Mouse (Mus musculus) stomach, embryonic 14.5 days (tissue): ENCODE results near the gene Fosl1. TPM values are rescaled to one million over a fixed set of nuclear protein-coding genes. Genes with fewer than 3 reads are reported as not detected.
"Not testable (repeated sequence)": the region's sequence is repeated elsewhere in the genome, so short reads cannot be mapped to it uniquely, and the experiment has no call there.

Experiments used
- ATAC-seq: fragments of 200-750 bp; cut with Nextera tagmentation; 2 replicates; pipeline ENCODE4 v1.8.0; 2017; ENCODE audit warnings: low read depth, moderate TSS enrichment; ENCODE audit not compliant: insufficient number of reproducible peaks, insufficient read depth, low FRiP score
- H3K27ac ChIP-seq: fragments of 300-500 bp; sonication (generic); 2 replicates; pipeline ENCODE4 v1.5.1; 2014; ENCODE audit warnings: mild to moderate bottlenecking, low read length, moderate library complexity, mixed read lengths
- H3K27me3 ChIP-seq: fragments of 300-500 bp; sonication (generic); 2 replicates; pipeline ENCODE4 v1.6.1; 2014; ENCODE audit warnings: low read length, control low read depth, mixed read lengths; ENCODE audit not compliant: control insufficient read depth, insufficient read depth
- H3K36me3 ChIP-seq: fragments of 300-500 bp; sonication (generic); 2 replicates; pipeline ENCODE4 v1.6.1; 2014; ENCODE audit warnings: mild to moderate bottlenecking, control low read depth, low read length, moderate library complexity, mixed read lengths; ENCODE audit not compliant: control insufficient read depth, insufficient read depth
- H3K4me1 ChIP-seq: fragments of 300-500 bp; sonication (generic); 2 replicates; pipeline ENCODE4 v1.6.1; 2014; ENCODE audit warnings: low read length, control low read depth, mixed read lengths; ENCODE audit not compliant: control insufficient read depth, insufficient read depth
- H3K4me2 ChIP-seq: fragments of 300-500 bp; sonication (generic); replicated peaks from 2 replicates; pipeline ENCODE4 v1.6.1; 2014; ENCODE audit warnings: low read depth, low read length, control low read depth
- H3K4me3 ChIP-seq: fragments of 300-500 bp; sonication (generic); 2 replicates; pipeline ENCODE4 v1.5.1; 2014; ENCODE audit warnings: low read depth, low read length, control low read depth
- H3K9ac ChIP-seq: fragments of 300-500 bp; sonication (generic); replicated peaks from 2 replicates; pipeline ENCODE4 v1.6.1; 2014; ENCODE audit warnings: low read depth, mild to moderate bottlenecking, control low read depth, low read length, moderate library complexity, mixed read lengths
- H3K9me3 ChIP-seq: fragments of 300-500 bp; sonication (generic); 2 replicates; pipeline ENCODE4 v1.6.1; 2016; ENCODE audit warnings: low read depth, low read length, control low read depth; ENCODE audit not compliant: control insufficient read depth
- WGBS: fragments of 180-500 bp; shearing (Covaris S2); extraction: QIAGEN DNeasy Blood & Tissue Kit; methylation state at CpG from one replicate; pipeline ENCODE4 v1.1.7; 2014; 5-methylcytosine and 5-hydroxymethylcytosine counted together
- polyA plus RNA-seq: library from polyadenylated mRNA; unstranded; fragments of >200 nt; fragmentation: Nextera tagmentation; extraction: Ambion mirVana; gene quantifications from 2 replicates; pipeline ENCODE4 v1.2.1, GENCODE M21; 2014

Fosl1 gene
- polyA plus RNA-seq, result not detected in 2 replicates

GRCm38 (mm10) chr19:5447515-5448353, at the start of gene Fosl1:
Fosl1 (plus strand) TSS chr19:5447547.
- Histone ChIP-seq H3K36me3 (no peaks in the 10 kb centered on the region), H3K27me3 (peaks cover 14% of the 10 kb centered on the region), H3K4me3 (peak within 1 kb of the TSS; percentile 47), H3K9me3 (no peaks in the 10 kb centered on the region), H3K4me1 (peaks cover 16% of the 10 kb centered on the region), H3K27ac (no peak within 1 kb of the TSS), H3K9ac (no peak within 1 kb of the TSS), H3K4me2 (peak within 1 kb of the TSS; percentile 99)
- WGBS, result under 1% methylated on average over 70 of the region's 70 CpGs
- ATAC-seq, result peak; percentile 57; the same call in 1 of the 2 replicates

- H3K27me3 ChIP-seq, H3K36me3 ChIP-seq, H3K9me3 ChIP-seq, H3K4me3 ChIP-seq, H3K9ac ChIP-seq, H3K27ac ChIP-seq, H3K4me2 ChIP-seq, H3K4me1 ChIP-seq, ATAC-seq: not testable (repeated sequence)
- 70% methylated on average over 4 of the region's 4 CpGs for WGBS
Observed at GRCm38 (mm10) chr19:5401073-5401472, 46.3 kb upstream of the Fosl1 start.

- H3K36me3 ChIP-seq, result no peaks in the 10 kb centered on the region
- ATAC-seq, result no peak
- no peak within 1 kb of the TSS for H3K27ac ChIP-seq
- peaks cover 5% of the 10 kb centered on the region; the same call in 1 of the 2 replicates for H3K4me1 ChIP-seq
- WGBS, result 73% methylated on average over 8 of the region's 8 CpGs
- H3K9me3 ChIP-seq, result no peaks in the 10 kb centered on the region
- H3K9ac ChIP-seq, result no peak within 1 kb of the TSS
- H3K4me2 ChIP-seq, result no peak within 1 kb of the TSS
- no peaks in the 10 kb centered on the region for H3K27me3 ChIP-seq
- H3K4me3 ChIP-seq, result no peak within 1 kb of the TSS
Observed at GRCm38 (mm10) chr19:5402293-5402692, 45.1 kb upstream of the Fosl1 start, which contains the start of gene Tsga10ip. Tsga10ip (minus strand) TSS chr19:5402526.

- Histone ChIP-seq H3K27ac (peak overlapping the region; percentile 33; the same call in 1 of the 2 replicates), H3K36me3 (0 out of 2 replicates have a peak, but pooled peaks cover 2% of the 10 kb centered on the region), H3K9ac (0 out of 2 replicates have a peak overlapping the region, but pooled peaks have one; percentile 18), H3K4me2 (peak overlapping the region; percentile 51), H3K9me3 (no peaks in the 10 kb centered on the region), H3K4me1 (peaks cover 8% of the 10 kb centered on the region; the same call in 1 of the 2 replicates), H3K4me3 (peak overlapping the region; percentile 29), H3K27me3 (no peaks in the 10 kb centered on the region)
- no peak for ATAC-seq
- 18% methylated on average over 7 of the region's 7 CpGs for WGBS
Observed at GRCm38 (mm10) chr19:5405924-5406323, 41.4 kb upstream of the Fosl1 start.

GRCm38 (mm10) chr19:5406531-5407126, 40.7 kb upstream of the Fosl1 start:
- peak; percentile 79 for ATAC-seq

GRCm38 (mm10) chr19:5407133-5407532, 40.2 kb upstream of the Fosl1 start:
- H3K36me3 ChIP-seq, result 0 out of 2 replicates have a peak, but pooled peaks cover 2% of the 10 kb centered on the region
- peaks cover 8% of the 10 kb centered on the region; the same call in 1 of the 2 replicates for H3K4me1 ChIP-seq
- whole genome bisulfite sequencing, result 10% methylated on average over 7 of the region's 7 CpGs
- H3K27ac ChIP-seq, result peak overlapping the region; percentile 80
- peak overlapping the region; percentile 76 for H3K4me2 ChIP-seq
- no peaks in the 10 kb centered on the region for H3K27me3 ChIP-seq
- H3K9me3 ChIP-seq, result no peaks in the 10 kb centered on the region
- ATAC-seq, result peak; percentile 7; the same call in 1 of the 2 replicates
- H3K4me3 ChIP-seq, result peak overlapping the region; percentile 49
- peak overlapping the region; percentile 65; the same call in 1 of the 2 replicates for H3K9ac ChIP-seq

More at GRCm38 (mm10) chr19:5406531-5407126, 40.7 kb upstream of the Fosl1 start:
- whole genome bisulfite sequencing, result 9% methylated on average over 20 of the region's 25 CpGs
- peak overlapping the region; percentile 49 for H3K4me3 ChIP-seq
- not testable (repeated sequence) for H3K36me3 ChIP-seq, H3K27me3 ChIP-seq, H3K9me3 ChIP-seq, H3K4me1 ChIP-seq
- peak overlapping the region; percentile 80 for H3K27ac ChIP-seq
- peak overlapping the region; percentile 76 for H3K4me2 ChIP-seq
- peak overlapping the region; percentile 65; the same call in 1 of the 2 replicates for H3K9ac ChIP-seq

GRCm38 (mm10) chr19:5408057-5409001, 39.0 kb upstream of the Fosl1 start:
- H3K4me2 ChIP-seq, result no peak overlapping the region
- 90% methylated on average over 13 of the region's 13 CpGs for WGBS
- H3K27me3 ChIP-seq, result no peaks in the 10 kb centered on the region
- peaks cover 8% of the 10 kb centered on the region; the same call in 1 of the 2 replicates for H3K4me1 ChIP-seq
- H3K36me3 ChIP-seq, result 0 out of 2 replicates have a peak, but pooled peaks cover 2% of the 10 kb centered on the region
- no peak overlapping the region for H3K9ac ChIP-seq
- H3K9me3 ChIP-seq, result no peaks in the 10 kb centered on the region
- ATAC-seq, result no peak
- H3K4me3 ChIP-seq, result no peak overlapping the region
- H3K27ac ChIP-seq, result no peak overlapping the region
